Mouse (Mus musculus) liver, adult (tissue): ENCODE data around the gene Alg9.

Experiments
- GATA4 ChIP-seq: IDR thresholded peaks from 2 replicates; pipeline ENCODE4 v1.6.1; 2014; ENCODE audit warnings: mild to moderate bottlenecking, low read length; ENCODE audit not compliant: insufficient replicate concordance

Alg9 gene

DNA sequence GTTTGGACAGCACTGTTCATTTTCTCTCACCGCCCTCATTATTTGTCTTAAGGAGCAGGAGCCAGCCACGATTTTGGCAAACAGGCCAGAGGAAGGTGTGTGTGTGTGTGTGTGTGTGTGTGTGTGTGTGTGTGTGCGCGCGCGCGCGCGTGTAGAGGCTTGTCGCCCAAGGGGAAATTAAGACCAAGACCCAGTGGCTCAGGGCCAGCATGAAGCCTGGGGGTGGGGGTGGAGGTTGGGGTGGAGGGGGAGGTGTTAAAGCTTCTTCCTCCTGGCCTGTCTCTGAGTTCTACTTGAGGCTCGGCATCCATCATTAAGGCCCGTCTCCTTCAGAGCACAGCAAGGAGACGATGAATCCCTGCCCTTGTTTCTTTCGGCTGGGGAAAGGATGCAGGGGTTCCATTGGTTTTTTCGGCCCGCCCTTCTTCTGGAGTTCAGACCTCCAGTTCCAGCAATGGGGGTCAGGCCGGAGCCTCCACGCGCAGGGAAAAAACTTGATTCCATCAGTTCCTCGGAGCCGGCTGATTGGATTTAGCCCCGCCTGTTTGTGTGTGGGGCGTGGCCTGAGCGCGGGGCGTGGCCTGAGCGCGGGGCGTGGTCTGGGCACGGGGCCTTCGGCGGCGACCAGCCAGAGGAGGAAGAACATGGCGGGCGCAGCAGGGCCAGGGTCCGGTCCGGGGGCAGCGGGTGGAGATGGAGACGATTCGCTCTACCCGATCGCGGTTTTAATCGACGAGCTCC is 81.7 kb downstream of the Alg9 start:
- TF ChIP-seq GATA4 = no peak

DNA sequence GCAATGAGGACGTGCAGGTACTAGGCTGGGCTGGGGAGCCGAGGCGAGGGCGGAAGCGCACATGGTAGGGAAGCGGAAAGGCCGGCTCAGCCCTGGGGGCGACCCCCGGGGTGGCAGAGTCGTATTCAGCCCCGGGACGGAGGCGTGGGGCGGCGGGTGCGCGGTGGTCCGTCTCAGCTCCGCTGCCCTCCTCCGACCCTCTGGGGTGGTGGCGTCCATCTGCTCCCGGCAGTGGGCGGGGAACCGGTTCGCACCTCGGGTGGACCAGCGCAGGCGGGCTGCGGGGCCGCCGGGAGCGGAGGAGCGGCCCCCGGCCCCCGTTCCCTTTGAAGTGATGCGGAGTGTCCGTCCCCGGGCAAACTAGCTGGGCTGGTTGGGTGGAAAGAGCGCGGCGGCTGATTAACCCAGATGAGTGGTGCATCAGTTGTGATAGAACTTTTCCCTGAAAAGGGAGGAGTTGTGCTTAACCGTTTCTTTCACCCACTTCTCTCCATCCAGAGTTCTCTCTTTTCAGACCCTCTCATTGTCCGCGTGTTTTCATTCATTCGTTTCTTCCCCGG is 82.3 kb downstream of the Alg9 start:
- no peak for TF ChIP-seq GATA4

DNA sequence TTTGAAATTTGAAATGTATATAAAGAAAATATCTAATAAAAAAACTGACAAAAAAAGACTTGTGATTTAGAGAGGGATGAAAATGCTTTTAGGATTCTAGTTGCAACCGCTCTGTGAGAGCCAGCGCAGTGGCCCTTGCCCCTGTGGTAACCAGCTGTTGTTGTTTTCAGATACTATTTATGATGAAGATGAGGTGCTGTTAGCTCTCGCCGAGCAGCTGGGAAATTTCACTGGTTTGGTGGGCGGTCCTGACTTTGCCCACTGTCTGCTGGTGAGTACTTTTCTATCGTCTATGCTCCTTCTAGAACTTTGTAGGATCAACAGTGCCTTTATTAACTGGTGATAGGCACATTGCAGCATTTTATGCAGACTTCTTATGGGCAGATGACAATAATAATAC is 83.9 kb downstream of the Alg9 start:
- TF ChIP-seq GATA4 = no peak

DNA sequence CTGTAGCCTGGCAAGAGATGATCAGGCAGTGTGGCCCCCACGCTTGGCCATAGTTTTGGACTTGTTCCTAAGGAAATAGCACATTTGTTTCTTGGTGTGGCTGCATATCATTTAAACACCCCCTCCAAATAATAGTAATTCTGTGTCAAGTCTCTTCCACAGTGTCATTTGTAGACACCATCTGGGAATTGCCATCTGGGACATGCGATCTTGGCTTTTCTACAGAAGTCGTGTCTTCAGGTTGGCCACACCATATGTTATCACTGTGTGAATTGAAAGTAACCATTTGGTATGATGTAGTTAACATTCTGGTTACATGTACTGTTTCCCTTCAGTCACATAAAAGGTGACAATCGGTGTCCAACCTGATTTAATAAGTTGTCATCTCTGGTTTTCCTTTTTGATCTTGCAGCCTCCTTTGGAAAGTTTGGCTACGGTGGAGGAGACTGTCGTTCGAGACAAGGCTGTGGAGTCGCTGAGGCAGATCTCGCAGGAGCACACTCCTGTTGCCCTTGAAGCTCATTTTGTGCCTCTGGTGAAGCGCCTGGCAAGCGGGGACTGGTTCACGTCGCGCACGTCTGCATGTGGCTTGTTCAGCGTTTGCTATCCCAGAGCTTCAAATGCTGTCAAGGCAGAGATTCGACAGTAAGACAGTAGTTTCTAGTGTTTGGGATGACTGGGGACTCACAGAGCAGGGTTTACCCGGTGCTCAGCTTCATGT is 86.5 kb downstream of the Alg9 start:
- no peak for TF ChIP-seq GATA4

DNA sequence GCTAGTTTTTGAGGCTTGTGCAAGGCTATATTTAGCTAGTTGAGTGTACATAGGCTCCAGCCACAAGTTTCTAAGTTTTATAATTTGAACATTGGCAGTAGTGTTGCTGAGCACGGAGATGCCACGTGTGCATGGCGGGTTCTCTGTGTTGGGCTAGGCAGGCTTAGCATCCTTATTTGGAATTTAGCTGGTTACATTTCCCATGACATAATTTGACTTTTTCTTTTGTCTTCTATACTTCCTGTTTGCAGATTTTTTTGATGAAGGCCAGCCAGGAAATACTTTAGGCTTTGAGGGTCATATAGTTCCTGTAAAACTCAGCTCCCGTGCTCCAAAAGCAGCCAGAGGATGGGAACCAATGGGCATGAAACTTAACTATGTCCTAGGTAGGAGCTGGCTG is 89.0 kb downstream of the Alg9 start:
- no peak for TF ChIP-seq GATA4

DNA sequence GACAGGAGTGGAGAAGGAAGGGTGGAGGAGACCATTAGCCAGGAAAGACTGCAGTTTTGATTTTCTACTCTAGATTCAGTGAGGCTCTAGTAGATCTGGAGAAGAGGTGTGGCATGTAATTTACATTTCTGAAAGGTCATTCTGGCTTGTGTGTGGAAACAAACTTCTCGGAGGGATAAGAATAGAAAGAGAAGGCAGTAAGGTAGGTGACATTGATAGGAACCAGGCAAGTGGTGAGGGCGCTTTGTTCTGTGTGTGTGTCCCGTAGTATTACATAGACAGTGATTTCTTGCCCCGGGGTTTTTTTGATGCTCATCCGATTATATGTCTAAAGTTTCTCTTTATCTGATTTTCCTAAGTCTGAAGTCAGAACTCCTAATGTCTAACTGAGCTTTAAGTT is 90.1 kb downstream of the Alg9 start:
- TF ChIP-seq GATA4 = no peak

DNA sequence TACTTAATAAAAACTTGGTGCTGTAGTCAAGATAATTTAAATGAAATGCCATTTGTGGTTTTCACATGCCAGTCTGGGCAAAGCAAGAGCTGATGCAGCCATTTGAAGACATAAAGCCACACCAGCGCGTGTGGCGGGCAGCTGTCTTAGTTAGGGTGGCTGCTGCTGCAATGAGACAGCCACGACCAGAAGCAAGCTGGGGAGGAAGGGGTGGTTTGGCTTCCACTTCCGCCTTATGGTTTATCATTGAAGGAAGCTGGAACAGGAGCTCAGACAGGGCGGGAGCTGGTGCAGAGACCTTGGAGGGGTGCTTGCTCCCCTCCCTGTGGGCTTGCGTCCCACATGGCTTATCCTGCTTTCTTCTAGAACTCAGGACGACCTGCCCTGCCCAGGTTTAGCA is 91.0 kb downstream of the Alg9 start:
- no peak for TF ChIP-seq GATA4

DNA sequence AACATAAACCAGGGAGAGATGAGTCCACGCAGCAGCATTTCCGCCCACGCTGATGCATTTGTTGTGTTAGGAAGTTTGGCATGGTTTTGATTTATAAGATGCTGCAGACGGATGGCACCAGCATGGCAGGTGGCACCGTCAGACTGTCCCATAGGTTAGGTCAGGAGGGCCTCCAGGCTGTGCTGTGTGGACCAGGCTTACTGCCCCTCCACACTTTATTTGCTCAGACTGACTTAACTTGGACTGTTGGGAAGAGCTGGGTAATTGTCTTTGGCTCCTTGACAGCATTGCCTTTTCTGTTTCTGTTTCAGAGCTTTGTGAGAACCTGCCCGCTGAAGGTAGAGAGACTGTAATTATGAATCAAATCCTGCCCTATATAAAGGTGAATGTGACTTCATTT is 92.2 kb downstream of the Alg9 start:
- TF ChIP-seq GATA4 = no peak

DNA sequence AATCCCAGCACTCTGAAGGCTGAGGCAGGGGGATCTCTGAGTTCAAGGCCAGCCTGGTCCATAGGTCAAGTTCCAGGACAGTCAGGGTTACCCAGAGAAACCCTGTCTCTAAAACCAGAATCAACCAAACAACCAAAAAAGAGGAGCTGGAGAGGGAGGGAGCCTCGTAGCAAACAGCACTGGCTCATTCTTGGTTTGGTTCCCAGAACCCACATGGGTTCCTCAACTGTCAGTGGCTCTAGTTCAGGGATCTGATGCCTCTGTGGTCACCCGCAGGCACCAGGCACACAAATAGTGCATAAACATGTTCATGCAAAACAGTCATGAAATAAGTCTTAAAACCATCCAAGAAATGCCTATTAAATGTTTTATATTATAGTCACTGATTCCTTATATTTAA is 93.4 kb downstream of the Alg9 start:
- TF ChIP-seq GATA4 = no peak

DNA sequence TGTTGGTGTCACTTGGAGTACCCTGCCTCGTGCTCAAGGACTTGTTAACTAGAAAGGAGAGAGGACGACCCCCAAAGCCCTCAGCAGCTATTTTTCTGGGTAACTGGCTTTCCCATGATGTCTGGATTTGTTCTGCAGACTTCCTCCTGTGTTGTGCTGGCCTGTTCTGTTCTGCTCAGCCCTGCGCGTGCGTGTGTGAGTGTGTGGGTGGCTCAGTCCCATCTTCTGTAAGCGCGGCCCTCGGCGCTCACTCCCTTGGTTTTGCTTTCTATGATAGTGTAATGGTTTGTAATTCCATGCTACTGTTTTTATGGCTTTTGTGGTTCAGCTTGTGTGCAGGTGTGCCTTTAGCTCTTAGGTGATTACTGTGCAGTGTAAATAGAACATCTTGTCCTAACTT is 98.4 kb downstream of the Alg9 start:
- no peak for TF ChIP-seq GATA4

DNA sequence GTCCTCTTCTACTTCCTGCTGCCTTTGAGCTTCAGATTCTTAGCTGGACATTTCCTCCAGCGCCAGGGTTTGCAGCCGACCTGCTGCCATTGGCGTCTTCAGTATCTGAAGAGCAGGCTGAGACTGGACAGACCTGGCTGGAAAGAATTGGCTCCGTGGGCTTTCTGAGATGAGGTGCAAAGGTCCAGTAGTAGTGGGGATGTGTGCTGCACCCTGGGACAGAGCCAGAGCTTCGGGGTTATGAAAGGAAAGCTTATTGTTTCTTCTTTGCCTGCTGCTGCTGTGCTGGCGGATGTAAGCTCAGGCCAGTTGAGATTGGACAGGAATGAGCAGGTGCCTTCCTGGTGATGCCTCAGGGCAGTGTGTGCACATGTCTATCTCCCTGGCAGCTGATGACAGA is 99.2 kb downstream of the Alg9 start:
- no peak for TF ChIP-seq GATA4

DNA sequence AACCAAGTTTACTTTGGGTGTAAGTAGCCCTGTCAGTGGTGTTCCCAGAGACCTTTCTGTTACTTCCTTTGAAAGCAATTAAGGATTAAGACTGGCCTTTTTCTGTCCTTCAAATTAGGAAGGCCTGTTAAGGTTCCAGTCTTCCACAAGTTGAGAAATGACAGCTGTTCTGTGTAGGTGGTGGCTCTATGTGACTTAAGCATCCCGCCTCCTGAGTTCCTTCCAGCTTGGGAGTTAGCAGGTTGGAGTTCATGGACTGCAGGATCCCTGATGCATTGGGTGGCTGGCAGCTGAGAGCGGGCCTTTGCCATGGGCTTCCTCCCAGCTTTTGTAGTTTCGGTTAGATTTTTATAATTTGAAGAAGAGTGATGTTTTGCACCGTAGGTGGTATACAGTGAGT is 100.7 kb downstream of the Alg9 start:
- no peak for TF ChIP-seq GATA4

DNA sequence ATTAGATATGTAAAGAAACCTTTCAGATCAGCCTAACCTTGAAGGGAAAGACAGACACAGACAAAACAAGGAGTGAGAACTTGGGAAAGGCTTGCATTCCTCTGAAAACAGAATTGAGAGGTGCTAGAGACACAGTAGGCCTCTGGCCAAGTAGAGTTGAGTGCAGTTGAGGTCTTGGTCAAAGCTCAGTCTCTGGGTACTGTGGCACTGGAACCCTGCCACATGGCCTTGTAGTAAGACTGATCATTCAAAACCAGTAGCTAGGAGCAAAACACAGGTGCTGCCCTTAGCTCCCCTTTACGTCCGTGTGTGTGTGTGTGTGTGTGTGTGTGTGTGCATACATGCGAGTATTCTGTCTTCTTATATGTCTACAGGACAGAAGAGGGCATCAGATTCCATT is 101.5 kb downstream of the Alg9 start:
- no peak for TF ChIP-seq GATA4

DNA sequence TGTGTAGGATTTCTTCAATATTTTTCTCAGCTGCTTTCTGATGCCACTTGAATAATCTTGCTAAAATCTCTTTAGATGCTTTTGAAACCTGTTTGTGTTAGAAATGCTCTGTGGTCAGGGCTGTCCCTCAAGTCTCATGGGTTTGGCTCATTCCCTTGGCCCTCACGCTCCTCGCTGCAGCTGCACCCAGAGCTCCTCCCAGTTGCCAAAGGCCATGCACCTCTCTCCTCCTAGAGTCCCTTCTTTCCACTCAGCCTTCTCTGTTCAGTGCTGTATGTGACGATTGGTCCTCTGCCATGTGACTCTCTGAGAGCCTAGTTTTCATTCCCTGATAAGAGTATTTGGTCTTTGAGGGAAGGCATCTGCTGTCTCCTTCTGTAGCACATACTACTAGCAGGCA is 102.6 kb downstream of the Alg9 start:
- no peak for TF ChIP-seq GATA4

DNA sequence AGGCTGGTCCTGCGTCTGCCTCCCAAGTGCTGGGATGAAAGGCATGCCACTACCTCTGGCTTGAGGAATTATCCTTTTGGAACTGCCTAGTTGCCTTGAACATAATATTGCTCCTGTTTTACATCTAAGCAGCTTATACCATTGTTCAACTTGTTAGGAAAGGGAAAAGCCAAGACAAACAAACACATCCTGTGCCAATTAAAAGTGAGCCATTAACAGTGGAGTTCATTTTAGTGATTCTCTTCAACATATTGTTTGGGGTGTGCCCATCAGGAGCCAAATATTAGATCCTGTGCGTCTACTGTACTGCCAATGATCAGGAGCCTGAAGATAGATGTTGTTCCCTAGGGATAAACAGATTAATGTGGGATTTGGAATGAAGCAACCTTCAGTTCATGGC is 107.4 kb downstream of the Alg9 start:
- TF ChIP-seq GATA4 = no peak

DNA sequence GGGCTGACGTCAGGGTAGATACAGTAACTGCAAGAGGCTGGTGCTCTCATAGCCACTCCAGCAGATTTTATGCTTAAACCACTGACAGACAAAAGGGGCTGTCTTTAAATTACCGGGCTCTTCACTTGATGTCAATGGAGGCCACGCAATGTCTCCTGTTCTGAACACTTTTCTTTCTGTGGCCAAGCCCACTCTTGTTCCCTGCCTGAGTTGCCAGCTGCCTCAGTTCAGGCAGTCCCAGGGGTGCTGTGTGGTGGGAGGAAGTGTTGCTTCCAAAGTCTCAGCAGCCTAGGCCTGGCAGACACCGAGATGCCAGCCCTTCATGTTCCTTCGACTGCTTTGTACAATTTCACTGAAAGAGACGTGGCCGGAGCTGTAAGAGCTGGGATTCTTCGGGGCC is 109.3 kb downstream of the Alg9 start:
- TF ChIP-seq GATA4 = no peak
